Mouse (Mus musculus): ENCODE data around the gene Cyp21a1.
"Not testable (repeated sequence)": the region's sequence is repeated elsewhere in the genome, so short reads cannot be mapped to it uniquely, and the experiment has no call there.

DNA sequence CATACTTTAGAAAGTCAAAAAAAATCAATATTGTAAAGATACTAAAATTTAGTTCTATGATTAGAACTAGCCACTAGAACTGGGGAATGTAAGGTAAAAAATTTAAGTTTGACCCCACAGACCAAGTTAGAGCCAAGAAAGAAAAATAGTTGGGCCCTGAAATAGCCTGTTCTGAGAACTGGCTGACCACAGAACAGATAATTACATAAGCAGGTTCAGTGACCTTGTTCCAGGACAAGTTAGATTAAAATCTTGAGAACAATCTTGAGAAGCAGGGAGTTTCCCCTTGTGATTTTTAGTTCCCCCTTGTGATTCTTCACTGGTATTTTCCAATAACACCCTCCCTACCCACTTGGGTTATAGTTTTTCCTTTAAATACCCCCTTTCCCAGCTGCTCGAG lies 26.4 kb upstream of the Cyp21a1 start:
- TF ChIP-seq POLR2A (IDR thresholded peaks at IDR 0.05; ENCODE audit: insufficient read depth, low read depth, low read length); CTCF (IDR thresholded peaks at IDR 0.05); EP300 (IDR thresholded peaks at IDR 0.05; ENCODE audit: insufficient read depth, low read depth, low read length): not testable (repeated sequence)
